Mouse (Mus musculus) layer of hippocampus, postnatal 14 days (tissue): ENCODE results near the gene Scarb1. TPM values are rescaled to one million over a fixed set of nuclear protein-coding genes. Genes with fewer than 3 reads are reported as not detected.

Experiments
- DNase-seq, 2 experiments: peaks; one replicate each; pipeline ENCODE4 v3.0.0; 2021 to 2022; ENCODE audit warnings: low spot score in 2 of 2, mixed read lengths in 1 of 2
- total RNA-seq, 2 experiments: library from RNA; stranded (reverse); gene quantifications; 2 replicates each; pipeline ENCODE4 v1.2.3; 2021

Scarb1 gene
- total RNA-seq, 2 experiments from 2014 or later = 46.1 to 54.3 TPM

DNA sequence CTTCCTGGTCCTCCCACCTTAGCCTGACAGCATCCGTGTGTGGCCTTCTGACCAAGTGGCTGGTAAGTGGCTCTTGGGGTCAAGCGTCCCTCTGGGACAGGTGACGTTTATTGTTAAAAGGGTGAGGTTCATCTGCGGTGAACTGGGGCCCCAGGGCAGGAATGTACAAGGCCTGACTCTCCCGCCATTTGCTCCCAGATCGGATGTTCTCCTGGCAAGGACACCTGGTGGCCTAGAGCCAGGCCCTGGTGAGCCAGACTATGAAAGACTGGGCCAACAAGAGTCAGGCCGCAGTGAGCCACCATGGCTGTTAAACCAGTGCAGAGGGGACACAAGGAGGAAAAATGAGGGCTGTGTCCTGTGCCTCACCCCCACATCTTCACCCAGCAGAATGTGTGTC lies 98.8 kb downstream of the Scarb1 start:
- no peak for DNase-seq

DNA sequence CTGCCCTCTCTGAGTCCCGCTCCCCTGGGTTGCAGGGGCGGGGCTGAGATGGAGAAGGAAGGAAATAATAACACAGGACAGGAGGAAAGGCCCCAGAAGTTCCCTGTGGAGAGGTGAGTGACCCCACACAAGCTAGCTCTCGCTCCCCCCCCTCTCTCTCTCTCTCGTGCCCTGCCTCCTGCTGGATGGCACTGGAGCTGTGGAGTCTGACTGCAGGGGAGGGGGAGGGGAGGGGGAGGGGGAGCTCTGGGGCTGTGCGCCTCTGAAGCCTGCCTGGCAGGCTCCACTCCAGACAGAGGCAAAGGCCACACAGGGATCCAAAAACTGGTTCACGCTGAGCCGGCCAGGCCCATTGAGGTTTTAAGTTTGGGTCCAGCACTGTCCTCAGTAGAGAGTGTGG lies 99.3 kb downstream of the Scarb1 start:
- DNase-seq = no peak

DNA sequence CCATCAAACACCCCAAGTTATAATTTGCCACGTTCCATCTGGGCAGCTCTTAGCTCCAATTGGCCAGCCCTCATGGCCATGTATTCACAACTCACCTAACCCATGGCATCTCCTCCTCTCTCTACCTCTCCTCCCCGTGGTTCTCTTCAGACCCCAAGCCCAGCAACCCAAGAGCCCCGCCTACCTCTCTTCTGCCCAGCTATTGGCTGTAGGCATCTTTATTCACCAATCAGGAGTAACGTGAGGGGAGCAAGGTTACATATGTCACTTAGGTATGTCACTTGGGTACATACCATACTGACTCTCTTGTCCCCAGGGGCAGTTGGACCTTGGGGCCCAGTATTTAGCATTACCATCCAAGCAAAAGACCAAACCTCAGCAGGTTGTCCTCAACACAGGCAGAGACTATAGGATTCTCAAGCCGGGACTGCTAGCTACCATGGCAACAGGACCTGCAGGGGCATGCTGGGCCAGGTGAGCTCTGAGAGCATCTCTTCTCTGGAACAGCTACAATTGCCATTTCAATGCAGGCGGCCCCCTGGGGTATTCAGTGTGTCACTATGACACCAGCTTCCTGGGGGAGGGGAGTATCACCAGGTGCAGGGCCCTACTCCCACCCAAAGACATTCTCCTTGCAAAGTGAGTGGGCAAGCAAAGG lies 100.6 kb downstream of the Scarb1 start:
- DNase-seq = no peak

DNA sequence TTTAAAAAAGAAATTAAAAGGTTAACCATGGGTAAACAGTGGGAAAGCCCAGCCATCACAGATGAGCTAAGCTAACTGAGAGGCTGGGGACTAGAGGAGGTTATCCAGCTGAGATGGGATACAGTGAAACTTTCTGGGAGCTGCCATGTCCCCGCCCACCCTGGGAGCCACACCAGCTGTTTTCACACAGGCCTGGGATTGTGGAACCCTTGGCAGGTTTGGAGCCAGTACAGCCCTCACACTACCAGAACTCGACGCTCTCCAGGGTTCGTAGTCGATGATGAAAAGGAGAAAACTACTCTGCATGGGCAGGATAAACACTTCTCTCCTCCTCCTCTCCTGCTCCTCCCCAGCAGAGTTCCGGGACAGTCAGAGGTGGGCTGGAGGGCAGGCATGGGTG lies 105.0 kb downstream of the Scarb1 start:
- no peak for DNase-seq

DNA sequence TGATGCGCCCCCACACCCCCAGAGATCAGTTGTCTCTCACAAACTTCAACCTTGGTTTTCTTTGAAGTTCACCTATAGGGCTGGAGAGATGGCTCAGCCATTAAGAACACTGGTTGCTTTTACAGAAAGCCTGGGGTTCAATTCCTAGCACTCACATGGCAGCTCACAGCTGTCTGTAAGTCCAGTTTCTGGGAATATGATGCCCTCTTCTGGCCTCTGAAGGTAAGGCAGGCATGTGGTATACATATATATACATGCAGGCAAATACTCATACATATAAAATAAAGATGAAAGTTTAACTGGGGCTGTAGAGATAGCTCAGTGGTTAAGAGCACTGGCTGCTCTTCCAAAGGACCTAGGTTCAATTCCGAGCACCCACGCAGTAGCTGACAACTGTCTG lies 105.5 kb downstream of the Scarb1 start:
- no peak for DNase-seq

DNA sequence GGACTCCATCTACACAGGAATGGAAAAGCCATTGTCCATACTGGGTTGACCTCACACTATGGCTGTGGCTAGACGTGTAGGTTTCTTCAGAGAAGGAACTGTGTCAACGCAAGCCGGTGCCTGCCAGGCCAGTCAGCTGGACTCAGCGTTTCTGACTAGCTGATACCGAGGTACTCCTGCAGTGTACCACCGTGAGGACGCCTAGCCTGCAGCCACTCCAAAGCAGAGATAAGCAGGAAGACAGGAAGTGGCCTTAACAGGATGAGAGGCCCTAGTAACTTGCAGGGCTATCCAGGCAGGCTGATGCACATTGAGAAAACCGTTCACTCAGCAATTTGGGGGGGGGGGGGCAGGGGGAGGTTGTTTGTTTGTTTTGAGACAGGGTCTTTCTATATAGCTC lies 106.5 kb downstream of the Scarb1 start:
- DNase-seq = no peak

DNA sequence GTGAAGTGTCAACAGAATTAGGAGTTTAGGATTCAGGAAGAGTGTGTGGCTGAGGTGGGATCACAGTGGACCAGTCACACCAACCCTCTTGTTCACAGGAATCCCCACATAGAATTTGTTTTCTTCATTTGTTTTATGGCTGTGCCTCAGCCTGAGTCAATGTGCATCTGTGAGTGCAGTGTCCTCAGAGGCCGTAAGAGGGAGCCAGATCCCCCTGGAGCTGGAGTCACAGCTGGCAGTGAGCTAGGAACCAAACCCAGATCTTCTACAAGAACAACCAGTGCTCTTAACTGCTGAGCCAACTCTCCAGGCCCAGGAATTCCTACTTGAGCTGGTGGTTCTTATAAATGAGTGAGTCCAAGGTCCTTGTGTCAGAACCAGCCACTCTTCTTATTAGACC lies 107.4 kb downstream of the Scarb1 start:
- DNase-seq = no peak

DNA sequence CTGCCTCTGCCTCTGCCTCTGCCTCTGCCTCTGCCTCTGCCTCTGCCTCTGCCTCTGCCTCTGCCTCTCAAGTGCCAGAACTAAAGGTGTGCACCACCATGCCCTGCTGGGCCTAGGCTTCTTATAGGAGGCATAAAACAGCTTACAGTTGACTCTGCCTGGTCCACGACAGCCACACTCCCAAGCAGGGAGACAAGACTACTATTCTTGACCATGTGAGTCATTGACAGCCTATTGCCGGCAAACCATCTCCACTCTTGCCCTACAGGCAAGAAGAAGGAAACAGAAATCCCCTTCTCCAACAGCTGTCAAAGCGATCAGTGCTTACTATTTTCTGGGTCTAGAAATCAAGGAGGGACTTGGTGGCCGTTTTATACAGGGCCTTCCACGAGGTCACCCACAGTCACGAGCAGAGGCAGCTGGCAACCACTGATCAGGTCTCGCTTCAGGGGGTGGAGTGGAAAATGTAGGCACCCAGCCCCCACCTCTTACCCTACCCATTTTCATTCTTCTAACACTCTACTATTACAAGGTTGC lies 108.4 kb downstream of the Scarb1 start:
- no peak for DNase-seq

DNA sequence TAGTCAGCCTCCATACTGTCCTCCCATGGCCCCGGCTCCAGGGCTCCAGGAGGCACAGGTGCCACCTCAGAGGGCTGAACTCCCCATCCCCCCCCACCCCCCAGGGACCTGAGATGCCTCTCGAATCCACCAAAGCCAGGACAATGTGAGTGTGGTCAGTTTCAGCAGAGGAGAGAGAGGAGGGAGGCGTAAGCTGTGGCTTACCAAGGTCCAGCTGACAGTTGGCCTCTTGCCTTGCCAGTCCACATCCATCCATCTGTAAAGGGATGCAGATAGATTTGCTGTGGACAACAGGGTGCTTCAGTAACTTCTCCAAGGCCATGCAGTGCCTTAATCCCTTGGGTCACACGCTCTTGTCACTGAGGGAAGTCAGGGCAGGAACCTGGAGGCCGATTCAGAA lies 110.4 kb downstream of the Scarb1 start:
- no peak for DNase-seq

DNA sequence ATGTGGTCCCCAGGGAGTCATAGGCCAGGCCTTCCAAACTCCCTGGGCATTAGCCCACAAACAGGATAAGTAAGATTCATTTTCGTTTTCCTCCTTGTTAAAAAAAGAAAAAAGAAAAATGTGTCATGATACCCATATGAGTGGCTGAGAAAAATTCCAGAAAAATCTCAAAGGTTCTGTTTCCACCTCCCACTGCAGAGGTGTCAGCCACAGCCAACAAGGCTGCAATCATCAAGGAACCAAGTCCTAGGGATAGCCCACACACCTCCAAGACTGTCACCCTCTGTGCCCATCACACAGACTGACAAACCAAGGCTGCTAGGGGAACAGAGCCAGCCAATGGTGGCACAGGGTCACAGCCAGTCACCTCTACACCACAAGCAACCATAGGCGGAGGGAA lies 111.8 kb downstream of the Scarb1 start:
- DNase-seq = no peak

DNA sequence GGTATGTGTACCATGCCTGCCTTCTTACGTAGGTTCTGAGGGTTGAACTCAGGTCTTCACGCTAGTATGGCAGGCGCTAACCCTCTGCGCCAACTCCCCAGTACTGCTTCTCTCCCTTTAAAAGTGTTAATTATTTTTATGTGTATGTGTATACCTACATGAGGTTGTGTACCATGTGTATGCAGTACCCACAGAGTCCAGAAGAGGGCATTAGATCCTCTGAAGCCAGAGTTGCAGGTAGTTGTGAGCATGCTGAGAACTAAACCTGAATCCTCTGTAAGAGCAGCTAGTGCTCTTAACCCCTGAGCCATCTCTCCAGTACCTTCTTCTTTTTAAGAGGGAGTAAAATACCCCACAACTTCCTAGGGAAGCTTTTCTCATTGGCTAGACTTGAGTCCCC lies 113.2 kb downstream of the Scarb1 start:
- DNase-seq = no peak

Other genes with a start within 250 kb of the Scarb1 start
- 100 to 1,000 TPM; 238 to 254 TPM for gene Ncor2, start 161.9 kb downstream of the Scarb1 start, total RNA-seq
- gene Gm10382, start 48.2 kb upstream of the Scarb1 start, total RNA-seq = under 1 TPM; 0.28 to 0.52 TPM
- 100 to 1,000 TPM; 755 to 828 TPM for gene Ubc, start 49.1 kb upstream of the Scarb1 start, total RNA-seq
- 10 to 100 TPM; 12.4 to 13.8 TPM for gene Dhx37, start 93.0 kb upstream of the Scarb1 start, total RNA-seq
- 10 to 100 TPM; 89.0 to 90.0 TPM for gene Bri3bp, start 100.5 kb upstream of the Scarb1 start, total RNA-seq
- gene Aacs, start 134.7 kb upstream of the Scarb1 start, total RNA-seq = 10 to 100 TPM; 77.1 to 87.7 TPM
- gene Tmem132b, start 190.7 kb upstream of the Scarb1 start, total RNA-seq = 100 to 1,000 TPM in 1 of 2 experiments, 10 to 100 TPM in 1; 98.9 to 106 TPM